Mouse (Mus musculus): Measurements from ENCODE around the gene 2010111I01Rik.
"Not testable (repeated sequence)": the region's sequence is repeated elsewhere in the genome, so short reads cannot be mapped to it uniquely, and the experiment has no call there.

2010111I01Rik gene

DNA sequence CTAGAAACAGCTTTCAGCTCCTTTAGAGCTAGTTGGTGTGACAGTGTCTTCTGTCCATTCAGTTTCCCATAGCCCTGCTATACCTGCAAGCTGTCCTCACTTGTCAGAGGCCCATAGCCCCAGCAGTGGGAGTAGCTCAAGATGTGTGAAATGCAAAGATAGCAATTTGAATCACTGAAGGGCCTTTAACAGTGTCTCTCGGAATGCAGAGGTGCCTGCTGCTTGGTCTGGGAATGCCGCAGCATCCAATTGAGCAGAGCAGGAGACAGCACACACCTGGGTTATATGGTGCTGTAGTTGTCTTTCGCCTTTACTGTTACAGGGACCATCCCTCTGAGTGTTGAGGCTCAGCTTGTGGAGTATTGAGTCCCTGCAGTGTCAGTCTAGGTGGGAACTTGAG lies 329.0 kb downstream of the 2010111I01Rik start:
- no peak for DNase-seq (ENCODE audit: low spot score)

GRCm38 (mm10) chr13:63294359-63295193 lies 329.9 kb downstream of the 2010111I01Rik start:
- no peak for DNase-seq (ENCODE audit: low spot score)

DNA sequence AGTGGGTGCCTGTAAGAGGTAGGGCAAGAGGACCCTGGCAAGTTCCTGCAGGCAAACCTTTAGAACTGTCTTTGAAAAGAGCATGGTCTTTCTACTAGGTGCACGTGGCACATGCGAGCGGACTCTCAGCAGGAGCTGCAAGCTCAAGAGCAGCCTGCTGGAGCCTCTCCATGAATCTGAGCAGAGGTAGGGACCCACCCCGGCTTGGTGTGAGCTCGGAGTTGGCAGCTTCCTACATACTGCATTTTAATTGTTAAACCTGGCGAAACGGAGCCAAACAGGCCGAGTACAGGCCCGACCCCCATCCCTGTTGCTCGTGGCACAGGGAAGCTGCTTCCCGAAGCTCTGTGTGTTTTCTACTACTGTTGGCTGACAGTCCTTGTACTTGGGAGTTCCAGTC lies 331.6 kb downstream of the 2010111I01Rik start:
- DNase-seq (ENCODE audit: low spot score) = no peak

DNA sequence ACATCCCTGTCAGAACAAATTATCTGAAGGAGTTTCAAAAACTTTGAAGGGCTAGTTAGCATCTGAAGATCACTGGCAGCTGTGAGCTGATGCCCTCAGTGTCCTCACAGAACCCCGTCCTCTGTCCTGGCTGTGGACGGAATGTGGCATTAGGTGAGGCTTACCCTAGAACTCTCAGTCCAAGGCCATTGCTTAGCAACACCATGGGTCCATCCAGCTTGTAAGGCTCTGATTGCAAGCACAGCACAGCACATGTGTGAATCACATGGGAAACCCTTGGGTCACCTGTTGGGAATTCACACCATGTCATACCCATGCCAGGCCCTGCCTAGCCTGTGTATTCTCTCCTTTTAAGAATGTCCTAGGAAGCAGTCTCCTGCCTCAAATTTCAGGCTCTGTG lies 332.3 kb downstream of the 2010111I01Rik start:
- DNase-seq (ENCODE audit: low spot score) = no peak

GRCm38 (mm10) chr13:63297933-63298332 lies 333.2 kb downstream of the 2010111I01Rik start:
- no peak for DNase-seq (ENCODE audit: low spot score)

- no peak for DNase-seq (ENCODE audit: low spot score)
Measured at GRCm38 (mm10) chr13:63298931-63299330, 334.2 kb downstream of the 2010111I01Rik start.

GRCm38 (mm10) chr13:63300929-63301328 lies 336.2 kb downstream of the 2010111I01Rik start:
- no peak for DNase-seq (ENCODE audit: low spot score)

DNA sequence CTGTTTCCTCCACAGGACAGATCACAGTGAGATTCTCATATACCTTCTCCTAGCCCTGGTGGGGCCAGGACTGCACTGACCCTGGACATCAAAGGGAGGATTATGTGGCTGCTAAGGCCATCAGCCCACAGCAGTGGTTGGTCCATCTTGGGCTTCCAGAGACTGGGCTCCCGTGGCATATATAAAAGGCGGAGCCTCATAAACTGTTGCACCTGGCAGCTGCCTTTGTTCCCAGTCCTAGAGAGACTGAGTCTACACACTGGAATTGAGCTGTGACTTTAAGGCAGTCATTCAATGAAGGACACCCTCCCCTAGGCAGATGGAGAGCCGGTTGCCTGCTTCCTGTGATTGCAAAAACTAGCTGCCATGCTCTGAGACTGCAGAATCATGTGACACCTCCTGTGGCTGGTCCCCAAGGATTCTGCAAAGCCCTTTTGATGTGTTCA lies 337.1 kb downstream of the 2010111I01Rik start:
- no peak for DNase-seq (ENCODE audit: low spot score)

DNA sequence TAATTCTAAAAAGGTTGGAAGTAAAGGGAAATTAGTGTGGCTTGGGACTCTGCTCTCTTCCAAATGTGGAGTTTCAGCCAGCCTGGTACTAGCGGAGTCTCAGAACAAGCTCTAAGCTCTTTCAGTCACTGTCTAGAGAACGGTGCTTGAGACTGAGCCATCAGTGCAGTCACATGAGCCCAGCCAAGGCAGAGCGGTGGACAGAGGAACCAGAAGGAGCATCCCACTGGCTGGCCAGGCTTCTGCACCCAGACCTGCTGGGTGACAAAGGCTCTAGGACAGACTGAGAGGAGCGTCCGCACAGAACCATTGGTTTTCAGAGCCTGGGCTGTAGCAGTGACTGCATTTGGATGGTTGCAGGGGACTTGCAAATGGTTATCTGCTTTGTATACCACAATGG lies 337.7 kb downstream of the 2010111I01Rik start:
- no peak for DNase-seq (ENCODE audit: low spot score)

DNA sequence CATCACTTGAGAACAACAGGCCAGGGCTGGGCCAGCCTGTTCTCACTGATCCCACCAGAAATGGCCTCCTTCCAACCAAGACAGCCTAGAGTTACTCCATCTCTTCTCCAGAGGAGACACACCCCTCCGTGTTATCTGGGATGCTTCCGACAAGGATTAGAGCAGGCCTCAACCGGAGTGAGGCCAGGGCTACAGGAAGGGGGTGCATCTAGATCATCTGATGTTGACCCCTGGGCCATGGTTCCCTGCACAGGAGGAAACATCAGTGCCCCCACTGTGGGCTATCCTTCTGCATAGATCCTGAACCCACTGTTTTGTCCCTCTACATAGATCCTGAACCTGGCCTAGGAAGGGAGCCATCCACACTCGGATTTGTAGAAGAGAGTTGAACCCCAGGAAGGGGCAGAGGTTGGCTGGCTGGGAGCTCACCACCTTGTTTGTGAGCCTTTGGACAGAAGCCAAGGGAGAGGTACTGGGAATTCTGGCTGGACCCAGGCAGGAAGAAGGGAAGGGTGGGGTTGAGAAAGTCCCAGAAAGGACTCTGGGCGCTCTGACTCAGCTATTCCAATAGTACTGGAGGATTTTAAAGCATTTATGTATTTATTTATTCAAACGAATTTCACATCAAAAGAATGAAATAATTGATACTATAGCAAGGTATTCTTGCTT lies 339.6 kb downstream of the 2010111I01Rik start:
- DNase-seq (ENCODE audit: low spot score) = no peak

DNA sequence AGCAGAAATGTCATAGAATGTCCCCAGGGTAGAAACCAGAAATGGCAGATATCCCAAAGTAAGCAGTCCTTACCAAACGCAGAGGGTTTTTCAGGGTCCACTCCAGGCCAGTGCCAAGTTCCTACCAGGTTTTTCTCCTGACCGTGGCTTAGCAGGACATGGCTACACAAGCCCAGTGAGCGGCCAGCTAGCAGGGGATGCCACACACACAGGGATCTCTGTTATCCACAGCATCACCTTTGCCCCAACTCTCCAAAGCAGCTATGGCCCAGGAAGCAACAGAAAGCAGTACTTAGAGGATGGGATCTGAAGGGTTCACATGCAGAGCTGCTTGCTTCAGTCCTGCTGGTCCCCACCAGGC lies 340.1 kb downstream of the 2010111I01Rik start:
- DNase-seq (ENCODE audit: low spot score) = no peak

- no peak for DNase-seq (ENCODE audit: low spot score)
Measured at GRCm38 (mm10) chr13:63305160-63306011, 340.7 kb downstream of the 2010111I01Rik start.

DNA sequence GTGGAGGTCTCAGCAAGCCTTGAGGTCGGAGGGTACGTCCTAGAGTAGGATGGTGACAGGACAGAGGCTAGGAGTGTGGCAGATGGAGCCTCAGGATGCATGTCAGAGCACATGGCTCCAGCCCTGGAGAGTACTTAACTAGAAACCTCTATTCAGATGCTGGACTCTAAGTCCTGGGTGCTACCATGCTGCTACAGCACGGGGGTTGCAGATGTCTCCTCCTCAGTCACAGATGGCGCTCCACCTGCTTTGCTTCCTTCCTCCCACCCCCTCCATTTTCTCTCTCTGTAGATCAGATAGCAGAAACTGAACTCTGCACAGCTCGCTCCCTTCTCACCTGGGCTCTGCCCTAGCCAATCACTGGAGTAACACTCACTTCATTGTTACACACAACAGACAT lies 342.1 kb downstream of the 2010111I01Rik start:
- no peak for DNase-seq (ENCODE audit: low spot score)

- DNase-seq (ENCODE audit: low spot score) = no peak
Measured at GRCm38 (mm10) chr13:63309563-63309962, 344.9 kb downstream of the 2010111I01Rik start.

- DNase-seq (ENCODE audit: low spot score) = no peak
Measured at GRCm38 (mm10) chr13:63311156-63311555, 346.5 kb downstream of the 2010111I01Rik start.

- no peak for DNase-seq (ENCODE audit: low spot score)
Measured at GRCm38 (mm10) chr13:63313247-63313646, 348.6 kb downstream of the 2010111I01Rik start.

DNA sequence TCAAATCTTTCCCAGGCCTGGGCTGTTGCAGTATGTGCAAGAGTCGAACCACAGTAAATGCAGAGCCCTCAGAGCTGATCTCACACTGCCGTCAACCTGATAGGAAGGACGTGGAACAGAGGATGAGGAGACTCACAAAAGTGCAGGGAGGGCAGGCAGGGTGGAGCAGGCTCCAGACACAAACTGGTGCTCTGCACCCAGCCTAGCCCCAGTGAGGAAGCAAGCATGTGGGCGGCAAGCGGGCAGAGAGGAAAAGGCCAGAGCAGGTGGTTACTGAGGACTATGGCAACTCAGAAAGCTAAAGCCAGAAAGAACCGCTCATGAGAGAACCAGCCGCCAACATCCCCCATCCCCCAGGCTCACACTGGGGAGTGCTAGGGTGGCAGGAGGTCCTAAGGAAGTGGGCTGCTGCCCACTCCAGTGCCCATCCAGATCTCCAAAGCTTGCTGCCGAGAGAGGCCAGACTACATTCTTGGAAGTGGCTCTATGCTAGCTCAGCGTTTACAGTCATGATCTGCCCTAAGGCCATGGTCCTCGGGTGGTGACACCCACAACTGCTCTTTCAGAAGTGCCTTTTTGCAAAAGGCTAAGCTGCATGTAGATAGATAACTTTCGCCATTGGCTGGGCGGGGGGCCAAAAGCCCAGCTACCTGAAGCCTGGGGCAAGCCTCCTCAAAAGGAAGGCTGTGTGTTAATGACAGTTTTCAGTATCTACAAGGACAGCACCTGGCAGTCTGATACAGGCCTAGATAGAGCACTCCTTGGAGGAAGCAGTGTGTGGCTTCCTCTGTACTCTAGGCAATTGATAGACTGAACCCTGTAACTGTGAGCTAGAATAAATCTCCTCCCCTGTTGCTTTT lies 349.3 kb downstream of the 2010111I01Rik start:
- DNase-seq (ENCODE audit: low spot score) = no peak

- DNase-seq (ENCODE audit: low spot score) = no peak
Measured at GRCm38 (mm10) chr13:63314608-63314920, 349.9 kb downstream of the 2010111I01Rik start.

DNA sequence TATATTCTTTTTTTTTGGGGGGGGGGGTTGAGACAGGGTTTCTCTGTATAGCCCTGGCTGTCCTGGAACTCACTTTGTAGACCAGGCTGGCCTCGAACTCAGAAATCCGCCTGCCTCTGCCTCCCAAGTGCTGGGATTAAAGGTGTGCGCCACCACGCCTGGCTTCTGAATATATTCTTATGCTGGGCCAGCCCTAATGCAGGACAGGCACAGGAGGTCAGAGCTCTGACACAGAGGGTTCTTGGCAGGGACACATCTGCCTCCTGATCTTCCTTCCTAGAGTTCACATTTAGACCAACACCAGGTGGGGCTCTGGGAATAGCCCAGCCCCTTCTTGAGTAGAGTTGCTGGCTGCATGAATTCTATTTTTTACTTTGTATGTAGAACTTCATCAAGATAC lies 350.4 kb downstream of the 2010111I01Rik start:
- DNase-seq (ENCODE audit: low spot score) = not testable (repeated sequence)

DNA sequence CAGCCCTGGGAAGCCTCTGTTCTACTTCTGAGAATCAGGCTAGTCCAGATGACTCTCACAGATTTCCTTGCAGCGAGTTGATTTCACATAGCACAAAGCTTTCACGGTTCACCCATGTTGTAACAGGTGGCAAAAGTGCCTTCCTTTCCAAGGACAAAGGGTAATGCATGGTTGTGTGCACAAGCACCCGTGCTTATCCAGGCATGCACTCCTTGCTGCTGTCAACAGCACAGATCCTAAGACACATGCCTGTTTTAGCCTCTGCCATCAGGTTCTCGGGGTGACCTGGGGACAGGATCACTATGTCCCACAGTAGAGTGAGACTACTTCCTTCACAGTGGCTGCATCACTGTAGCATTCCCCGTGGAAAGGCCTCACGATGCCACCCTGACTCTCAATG lies 351.1 kb downstream of the 2010111I01Rik start:
- no peak for DNase-seq (ENCODE audit: low spot score)

DNA sequence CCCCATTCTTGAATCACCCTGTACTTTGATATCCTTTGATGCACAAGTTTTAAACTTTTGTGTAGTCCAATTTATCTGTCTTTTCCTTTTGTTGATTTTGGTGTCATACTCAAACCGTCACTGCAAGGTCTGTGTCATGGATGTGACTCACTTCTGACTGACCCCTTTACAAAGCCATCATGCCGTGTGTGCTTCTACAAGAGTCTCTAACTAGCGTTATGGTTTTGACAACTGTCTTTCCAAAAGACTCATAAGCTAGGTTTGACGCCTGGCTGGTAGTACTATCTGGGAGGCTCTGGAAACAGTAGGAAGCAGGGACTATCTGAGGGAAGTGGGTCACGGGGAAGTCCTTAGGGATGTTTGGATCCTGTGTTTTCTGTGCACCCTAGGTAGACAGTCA lies 351.7 kb downstream of the 2010111I01Rik start:
- no peak for DNase-seq (ENCODE audit: low spot score)

GRCm38 (mm10) chr13:63317681-63318104 lies 353.0 kb downstream of the 2010111I01Rik start:
- no peak for DNase-seq (ENCODE audit: low spot score)

Data from T-cell, adult 2 months (primary cell).